Mouse (Mus musculus) skeletal muscle tissue, adult 2 months (tissue): ENCODE data around the gene Paqr3.

ENCODE experiments used
- DNase-seq: peaks from one replicate; pipeline ENCODE4 v3.0.0-alpha.2; 2012; ENCODE audit warnings: low read depth, low spot score

The Paqr3 gene

GRCm38 (mm10) chr5:97111207-97111910, at the start of gene Paqr3:
Gene Paqr3, minus strand, starts transcription at chr5:97111596.
- DNase-seq: peak; percentile 89

GRCm38 (mm10) chr5:97154688-97155087, 43.3 kb upstream of the Paqr3 start:
- DNase-seq: no peak

- DNase-seq: no peak
These were observed 23.9 kb upstream of the Paqr3 start for GRCm38 (mm10) chr5:97135331-97135730.

GRCm38 (mm10) chr5:97129589-97129988, 18.2 kb upstream of the Paqr3 start:
- no peak for DNase-seq

GRCm38 (mm10) chr5:97128242-97129226, 17.1 kb upstream of the Paqr3 start:
- DNase-seq: peak; percentile 47

GRCm38 (mm10) chr5:97127284-97127683, 15.9 kb upstream of the Paqr3 start:
- DNase-seq: no peak

GRCm38 (mm10) chr5:97126005-97126404, 14.6 kb upstream of the Paqr3 start:
- peak; percentile 6 for DNase-seq

GRCm38 (mm10) chr5:97125459-97125970, 14.1 kb upstream of the Paqr3 start:
- DNase-seq: no peak

GRCm38 (mm10) chr5:97124977-97125376, 13.6 kb upstream of the Paqr3 start:
- no peak for DNase-seq

- no peak for DNase-seq
These were observed 699 bp downstream of the Paqr3 start for GRCm38 (mm10) chr5:97110697-97111096.

GRCm38 (mm10) chr5:97110133-97110532, 1.3 kb downstream of the Paqr3 start:
- DNase-seq: no peak

- DNase-seq: no peak
These were observed 3.1 kb downstream of the Paqr3 start for GRCm38 (mm10) chr5:97108333-97108732.

- no peak for DNase-seq
These were observed 11.4 kb downstream of the Paqr3 start for GRCm38 (mm10) chr5:97099954-97100353.

- DNase-seq: no peak
These were observed 13.8 kb downstream of the Paqr3 start for GRCm38 (mm10) chr5:97097631-97098041.

- no peak for DNase-seq
These were observed 16.1 kb downstream of the Paqr3 start for GRCm38 (mm10) chr5:97095335-97095734.

- DNase-seq: no peak
These were observed 18.4 kb downstream of the Paqr3 start for GRCm38 (mm10) chr5:97092970-97093369.

- no peak for DNase-seq
These were observed 21.2 kb downstream of the Paqr3 start for GRCm38 (mm10) chr5:97090034-97090784.

- DNase-seq: no peak
These were observed 22.0 kb downstream of the Paqr3 start for GRCm38 (mm10) chr5:97089426-97089825.

GRCm38 (mm10) chr5:97088231-97088630, 23.2 kb downstream of the Paqr3 start:
- DNase-seq: no peak

- no peak for DNase-seq
These were observed 23.6 kb downstream of the Paqr3 start for GRCm38 (mm10) chr5:97087746-97088145.

GRCm38 (mm10) chr5:97087030-97087630, 24.3 kb downstream of the Paqr3 start:
- DNase-seq: no peak
